Mouse (Mus musculus) layer of hippocampus, postnatal 10 days (tissue): ENCODE measurements around the gene Ccdc159. TPM values are rescaled to one million over a fixed set of nuclear protein-coding genes. Genes with fewer than 3 reads are reported as not detected.

ENCODE experiments used
- DNase-seq, 2 experiments: peaks; one replicate each; pipeline ENCODE4 v3.0.0; 2021; ENCODE audit warnings: low spot score in 2 of 2
- total RNA-seq, 2 experiments: library from RNA; stranded (reverse); gene quantifications; 2 replicates each; pipeline ENCODE4 v1.2.3; 2021

The Ccdc159 gene
- total RNA-seq, 2 experiments from 2014 or later = 15.5 to 16.1 TPM

- no peak for DNase-seq
Measured at GRCm38 (mm10) chr9:21960558-21961208, 33.4 kb downstream of the Ccdc159 start.

GRCm38 (mm10) chr9:21961366-21961980, 34.2 kb downstream of the Ccdc159 start:
- DNase-seq = no peak

GRCm38 (mm10) chr9:21962010-21962409, 34.7 kb downstream of the Ccdc159 start:
- DNase-seq = no peak

- DNase-seq = peak; percentile 61 to 70
Measured at GRCm38 (mm10) chr9:21962416-21963059, 35.3 kb downstream of the Ccdc159 start.

- DNase-seq = no peak
Measured at GRCm38 (mm10) chr9:21963417-21963816, 36.1 kb downstream of the Ccdc159 start, which contains the start of gene Epor. Gene Epor, minus strand, starts transcription at chr9:21963506.

- no peak for DNase-seq
Measured at GRCm38 (mm10) chr9:21968883-21969282, 41.6 kb downstream of the Ccdc159 start.

- DNase-seq = no peak
Measured at GRCm38 (mm10) chr9:21969304-21969703, 42.0 kb downstream of the Ccdc159 start.

- DNase-seq = no peak
Measured at GRCm38 (mm10) chr9:21976626-21977175, 49.4 kb downstream of the Ccdc159 start.

- no peak for DNase-seq
Measured at GRCm38 (mm10) chr9:21977331-21977730, 50.1 kb downstream of the Ccdc159 start.

- peak in 1 of 2 experiments; percentile 36 for DNase-seq
Measured at GRCm38 (mm10) chr9:21977972-21978371, 50.7 kb downstream of the Ccdc159 start.

- no peak for DNase-seq
Measured at GRCm38 (mm10) chr9:21978398-21979128, 51.3 kb downstream of the Ccdc159 start.

- no peak for DNase-seq
Measured at GRCm38 (mm10) chr9:21983911-21984310, 56.6 kb downstream of the Ccdc159 start.

Other genes with a start within 250 kb of the Ccdc159 start
- gene Ldlr, start 204.0 kb upstream of the Ccdc159 start, total RNA-seq = 10 to 100 TPM; 17.2 to 21.3 TPM
- 1 to 10 TPM; 4.6 to 6.4 TPM for gene Spc24, start 167.2 kb upstream of the Ccdc159 start, total RNA-seq
- 1 to 10 TPM; 7.5 to 7.8 TPM for gene Kank2, start 128.7 kb upstream of the Ccdc159 start, total RNA-seq
- not detected for gene Angptl8, start 92.0 kb upstream of the Ccdc159 start, total RNA-seq
- gene Dock6, start 74.8 kb upstream of the Ccdc159 start, total RNA-seq = 10 to 100 TPM; 32.6 to 34.5 TPM
- gene Rab3d, start 9.3 kb upstream of the Ccdc159 start, total RNA-seq = 10 to 100 TPM; 30.4 to 36.7 TPM
- 10 to 100 TPM; 30.4 to 35.3 TPM for gene Tmem205, start 85 bp downstream of the Ccdc159 start, total RNA-seq
- 100 to 1,000 TPM; 312 to 317 TPM for gene Plppr2, start 9.6 kb downstream of the Ccdc159 start, total RNA-seq
- gene Swsap1, start 28.3 kb downstream of the Ccdc159 start, total RNA-seq = 10 to 100 TPM; 13.5 to 14.5 TPM
- 1 to 10 TPM; 2.0 to 3.2 TPM for gene Epor, start 36.0 kb downstream of the Ccdc159 start, total RNA-seq
- 1 to 10 TPM; 1.4 to 2.2 TPM for gene Rgl3, start 62.0 kb downstream of the Ccdc159 start, total RNA-seq
- gene Ccdc151, start 75.2 kb downstream of the Ccdc159 start, total RNA-seq = 1 to 10 TPM; 5.3 to 5.7 TPM
- gene Prkcsh, start 75.3 kb downstream of the Ccdc159 start, total RNA-seq = 10 to 100 TPM; 90.5 to 96.5 TPM
- 100 to 1,000 TPM; 197 to 205 TPM for gene Elavl3, start 124.6 kb downstream of the Ccdc159 start, total RNA-seq
- gene Gm49318, start 143.8 kb downstream of the Ccdc159 start, total RNA-seq = 1 to 10 TPM in 1 of 2 experiments, not detected in 1; 6.2 TPM
- gene Zfp653, start 143.9 kb downstream of the Ccdc159 start, total RNA-seq = 10 to 100 TPM; 19.4 to 21.1 TPM
- 10 to 100 TPM; 45.8 to 46.8 TPM for gene Ecsit, start 158.0 kb downstream of the Ccdc159 start, total RNA-seq
- under 1 TPM; 0.42 to 0.43 TPM for gene Cnn1, start 171.7 kb downstream of the Ccdc159 start, total RNA-seq
- 10 to 100 TPM; 60.4 to 60.7 TPM for gene Elof1, start 189.7 kb downstream of the Ccdc159 start, total RNA-seq
- gene Acp5, start 208.2 kb downstream of the Ccdc159 start, total RNA-seq = under 1 TPM; 0.53 to 0.67 TPM
- 10 to 100 TPM; 38.8 to 48.5 TPM for gene Pigyl, start 229.4 kb downstream of the Ccdc159 start, total RNA-seq